Mouse (Mus musculus): Measurements from ENCODE around the gene 1700001J03Rik.
"Not testable (repeated sequence)": the region's sequence is repeated elsewhere in the genome, so short reads cannot be mapped to it uniquely, and the experiment has no call there.

1700001J03Rik gene

DNA sequence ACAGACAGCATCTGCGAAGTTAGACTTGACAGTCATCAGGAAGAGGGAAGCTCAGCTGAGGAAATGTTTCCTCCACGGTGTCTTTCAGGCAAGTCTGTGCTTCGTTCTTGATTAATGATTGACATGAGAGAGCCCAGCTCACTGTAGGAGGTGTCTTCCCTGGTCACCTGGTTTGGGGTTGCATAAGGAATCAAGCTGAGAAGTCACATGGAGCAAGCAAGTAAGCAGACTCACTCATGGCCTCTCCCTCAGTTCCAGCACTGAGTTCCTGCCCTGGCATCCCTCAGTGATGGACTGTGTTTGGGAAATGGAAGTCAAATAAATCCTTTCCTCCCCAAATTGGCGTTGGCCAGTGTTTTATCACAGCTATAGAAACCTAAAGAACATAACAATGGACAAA lies 5.0 kb upstream of the 1700001J03Rik start:
- 0 out of 2 replicates have a peak, but pooled peaks have one; percentile 12 for ATAC-seq (ENCODE audit: insufficient number of reproducible peaks, low FRiP score, low TSS enrichment)

DNA sequence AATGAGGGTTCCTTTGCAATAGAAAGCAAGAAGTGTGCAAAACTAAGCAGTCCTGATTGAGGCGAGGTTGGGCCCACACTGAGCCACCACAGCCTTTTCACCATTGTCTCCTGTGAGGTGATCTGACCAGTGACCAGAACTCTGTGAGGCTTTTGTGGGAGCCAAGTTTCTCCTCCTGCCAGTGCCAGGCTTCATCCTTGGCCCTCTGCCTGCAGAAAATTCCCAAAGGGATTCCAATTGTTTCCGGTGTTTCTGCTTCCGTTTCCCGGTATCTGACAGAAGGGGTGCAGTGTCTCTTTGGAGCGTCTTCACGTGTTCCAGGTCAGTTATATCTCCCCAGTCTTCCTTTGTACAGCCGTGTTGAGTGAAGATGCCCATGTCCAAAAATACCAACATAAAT lies 3.6 kb upstream of the 1700001J03Rik start:
- ATAC-seq (ENCODE audit: insufficient number of reproducible peaks, low FRiP score, low TSS enrichment) = no peak

GRCm38 (mm10) chr5:146188144-146188543 lies 3.0 kb upstream of the 1700001J03Rik start:
- ATAC-seq (ENCODE audit: insufficient number of reproducible peaks, low FRiP score, low TSS enrichment) = no peak

GRCm38 (mm10) chr5:146187441-146187840 lies 2.3 kb upstream of the 1700001J03Rik start:
- not testable (repeated sequence) for ATAC-seq (ENCODE audit: insufficient number of reproducible peaks, low FRiP score, low TSS enrichment)

- ATAC-seq (ENCODE audit: insufficient number of reproducible peaks, low FRiP score, low TSS enrichment) = not testable (repeated sequence)
Measured at GRCm38 (mm10) chr5:146172744-146173143, 12.4 kb downstream of the 1700001J03Rik start.

DNA sequence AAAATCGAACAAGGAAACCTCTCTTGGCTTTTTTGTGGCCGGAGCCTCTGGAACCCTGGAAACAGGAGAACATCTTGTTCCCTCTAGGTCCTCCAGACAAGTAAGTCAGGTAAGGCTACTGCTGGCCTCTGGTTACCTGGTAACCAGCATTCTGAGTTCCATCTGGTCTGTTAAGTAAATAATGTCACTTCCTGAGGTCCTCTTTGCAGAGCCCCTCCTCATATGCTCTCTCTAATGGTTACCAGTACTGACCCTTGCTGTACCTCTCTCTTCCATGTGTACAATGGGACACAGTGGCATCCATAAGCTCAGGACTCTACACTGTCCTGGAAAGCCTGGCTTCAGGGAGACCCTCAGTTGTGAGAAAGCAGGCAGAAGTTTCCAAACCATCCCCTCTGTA lies 14.5 kb downstream of the 1700001J03Rik start, which contains the start of gene Gm6309:
Gene Gm6309, minus strand, starts transcription at position 101 of the 400 bp plus-strand sequence.
- ATAC-seq (ENCODE audit: insufficient number of reproducible peaks, low FRiP score, low TSS enrichment) = not testable (repeated sequence)

- not testable (repeated sequence) for ATAC-seq (ENCODE audit: insufficient number of reproducible peaks, low FRiP score, low TSS enrichment)
Measured at GRCm38 (mm10) chr5:146160439-146160838, 24.7 kb downstream of the 1700001J03Rik start, which contains the start of gene Gm5565. Gene Gm5565, minus strand, starts transcription at chr5:146160539.

GRCm38 (mm10) chr5:146158326-146158725 lies 26.8 kb downstream of the 1700001J03Rik start:
- not testable (repeated sequence) for ATAC-seq (ENCODE audit: insufficient number of reproducible peaks, low FRiP score, low TSS enrichment)

DNA sequence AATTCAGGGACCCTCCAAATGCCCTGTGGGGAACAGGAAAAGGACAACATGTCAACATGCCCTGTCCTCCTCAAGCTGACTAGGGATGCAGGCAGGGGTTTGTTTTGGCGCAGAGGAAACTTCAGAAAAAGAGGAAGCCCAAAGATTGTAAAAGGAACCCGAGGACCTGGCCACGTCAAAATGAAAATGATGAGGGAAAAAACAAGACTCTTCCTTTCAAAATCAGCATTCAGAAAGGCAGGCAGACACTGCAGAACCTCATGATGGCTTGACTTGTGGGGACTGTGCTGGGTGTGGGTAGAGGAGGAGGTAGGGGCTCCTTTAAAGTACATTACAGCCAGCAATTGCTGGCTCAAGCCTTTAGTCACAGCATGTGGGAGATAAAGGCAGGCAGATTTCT lies 34.6 kb downstream of the 1700001J03Rik start:
- ATAC-seq (ENCODE audit: insufficient number of reproducible peaks, low FRiP score, low TSS enrichment) = no peak

DNA sequence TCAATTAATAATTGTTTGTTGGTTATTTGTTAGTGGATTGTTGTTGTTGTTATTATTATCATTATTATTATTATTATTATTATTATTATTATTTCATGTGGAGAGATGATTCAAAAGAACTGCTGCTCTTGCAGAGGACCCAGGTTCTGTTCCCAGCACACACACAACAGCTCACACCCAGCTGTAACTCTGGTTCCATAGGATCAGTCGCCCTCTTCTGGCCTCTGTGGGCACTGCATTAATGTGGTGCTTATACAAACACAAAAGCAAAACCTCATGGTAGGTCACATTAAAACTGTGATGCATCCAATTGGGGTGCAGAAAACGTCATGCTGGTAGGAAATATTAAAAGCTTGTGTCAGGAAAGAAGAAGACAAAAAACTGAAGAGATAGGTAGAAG lies 37.2 kb downstream of the 1700001J03Rik start:
- ATAC-seq (ENCODE audit: insufficient number of reproducible peaks, low FRiP score, low TSS enrichment) = no peak
